Mouse (Mus musculus): ENCODE measurements around the gene Igfbp2.

DNA sequence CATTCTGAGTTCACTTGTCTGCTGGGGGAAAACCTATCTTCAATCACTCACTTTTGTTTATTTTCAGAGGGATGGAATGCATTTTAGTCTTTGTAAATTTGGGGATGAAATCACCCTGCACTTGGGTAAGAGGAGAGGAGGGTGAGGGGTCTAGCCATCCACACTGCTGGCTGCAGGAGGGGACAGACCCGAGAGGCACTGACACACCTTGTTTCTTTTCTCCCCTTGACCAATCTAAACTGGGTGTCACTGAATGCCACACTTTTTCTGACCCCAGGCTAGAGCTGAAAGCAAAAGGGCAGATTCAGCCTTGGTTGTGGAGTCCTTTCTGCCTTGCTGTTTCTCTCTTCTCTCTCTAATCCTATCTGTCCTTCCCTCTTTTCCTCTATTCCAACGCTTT lies 37.4 kb downstream of the Igfbp2 start:
- TF ChIP-seq CTCF (IDR thresholded peaks at IDR 0.05; ENCODE audit: insufficient read depth, low read length) (no peak), POLR2A (IDR thresholded peaks at IDR 0.05; ENCODE audit: borderline replicate concordance, extremely low read depth, low read depth, low read length) (no peak)

All from lung, adult 2 months (tissue).